Mouse (Mus musculus) forebrain, embryonic 14.5 days (tissue): ENCODE measurements at regions not wholly inside any gene's neighbourhood (a gene's known extent, or its start where the extent isn't known, plus 50 kb on each side); places are given as distances from the start of the nearest gene placed in this dataset.

Experiments used
- ATAC-seq: fragments of 200-750 bp; cut with Nextera tagmentation; 2 replicates; pipeline ENCODE4 v1.8.0; 2017; ENCODE audit warnings: mild to moderate bottlenecking, moderate library complexity
- DNase-seq: peaks from one replicate; pipeline ENCODE4 v3.0.0-alpha.2; 2015; ENCODE audit warnings: low spot score
- H3K27ac ChIP-seq: fragments of 300-500 bp; sonication (generic); 2 replicates; pipeline ENCODE4 v1.5.1; 2014; ENCODE audit warnings: low read depth, mild to moderate bottlenecking, control low read depth, low read length, moderate library complexity
- H3K27me3 ChIP-seq: fragments of 300-500 bp; sonication (generic); replicated peaks from 2 replicates; pipeline ENCODE4 v1.6.1; 2014; ENCODE audit warnings: low read length, control low read depth, mixed read lengths; ENCODE audit not compliant: control insufficient read depth, insufficient read depth
- H3K36me3 ChIP-seq: fragments of 300-500 bp; sonication (generic); 2 replicates; pipeline ENCODE4 v1.6.1; 2014; ENCODE audit warnings: low read length, control low read depth; ENCODE audit not compliant: control insufficient read depth, insufficient read depth
- H3K4me1 ChIP-seq: fragments of 300-500 bp; sonication (generic); 2 replicates; pipeline ENCODE4 v1.6.1; 2014; ENCODE audit warnings: antibody characterized with exemption, low read length, control low read depth; ENCODE audit not compliant: control insufficient read depth, insufficient read depth
- H3K4me2 ChIP-seq: fragments of 300-500 bp; sonication (generic); 2 replicates; pipeline ENCODE4 v1.6.1; 2014; ENCODE audit warnings: mild to moderate bottlenecking, control low read depth, low read length
- H3K4me3 ChIP-seq: fragments of 300-500 bp; sonication (generic); 2 replicates; pipeline ENCODE4 v1.5.1; 2014; ENCODE audit warnings: low read depth, low read length, control low read depth
- H3K9ac ChIP-seq: fragments of 300-500 bp; sonication (generic); 2 replicates; pipeline ENCODE4 v1.6.1; 2014; ENCODE audit warnings: mild to moderate bottlenecking, low read length, control low read depth, moderate library complexity
- H3K9me3 ChIP-seq: fragments of 300-500 bp; sonication (generic); replicated peaks from 2 replicates; pipeline ENCODE4 v1.6.1; 2016; ENCODE audit warnings: low read length, control low read depth, mixed read lengths; ENCODE audit not compliant: control insufficient read depth
- WGBS: fragments of 180-500 bp; shearing (Covaris S2); extraction: QIAGEN DNeasy Blood & Tissue Kit; methylation state at CpG from one replicate; pipeline ENCODE4 v1.1.7; 2014; 5-methylcytosine and 5-hydroxymethylcytosine counted together

GRCm38 (mm10) chr4:47648701-47649100 is 174.2 kb downstream of the Sec61b start:
- WGBS: 30% methylated on average over 8 of the region's 8 CpGs
- Histone ChIP-seq H3K9ac (no peak overlapping the region), H3K9me3 (no peaks in the 10 kb centered on the region), H3K4me1 (peaks cover 8% of the 10 kb centered on the region; the same call in 1 of the 2 replicates), H3K4me3 (no peak overlapping the region), H3K4me2 (no peak overlapping the region), H3K27me3 (no peaks in the 10 kb centered on the region), H3K36me3 (no peaks in the 10 kb centered on the region), H3K27ac (no peak overlapping the region)
- DNase-seq: peak; percentile 49
- ATAC-seq: no peak

- ATAC-seq (no peak), DNase-seq (no peak)
- Histone ChIP-seq H3K27ac (no peak overlapping the region), H3K36me3 (no peaks in the 10 kb centered on the region), H3K9ac (no peak overlapping the region), H3K27me3 (no peaks in the 10 kb centered on the region), H3K4me1 (peaks cover 8% of the 10 kb centered on the region; the same call in 1 of the 2 replicates), H3K4me3 (no peak overlapping the region), H3K4me2 (no peak overlapping the region), H3K9me3 (no peaks in the 10 kb centered on the region)
- WGBS: 89% methylated on average over 3 of the region's 3 CpGs
Observed at GRCm38 (mm10) chr4:47649951-47650350, 175.5 kb downstream of the Sec61b start.

- Histone ChIP-seq H3K4me1 (peaks cover 8% of the 10 kb centered on the region; the same call in 1 of the 2 replicates), H3K4me3 (no peak overlapping the region), H3K9me3 (no peaks in the 10 kb centered on the region), H3K27me3 (no peaks in the 10 kb centered on the region), H3K36me3 (no peaks in the 10 kb centered on the region), H3K4me2 (no peak overlapping the region), H3K27ac (no peak overlapping the region), H3K9ac (no peak overlapping the region)
- 72% methylated on average over 10 of the region's 10 CpGs for WGBS
- peak; percentile 33 for DNase-seq
- ATAC-seq: no peak
Observed at GRCm38 (mm10) chr4:47651521-47651920, 177.1 kb downstream of the Sec61b start.

- DNase-seq (peak; percentile 75), ATAC-seq (peak; percentile 76; the same call in 1 of the 2 replicates)
- Histone ChIP-seq H3K9me3 (no peaks in the 10 kb centered on the region), H3K4me3 (no peak overlapping the region), H3K27me3 (no peaks in the 10 kb centered on the region), H3K27ac (no peak overlapping the region), H3K4me1 (peaks cover 8% of the 10 kb centered on the region; the same call in 1 of the 2 replicates), H3K9ac (no peak overlapping the region), H3K4me2 (no peak overlapping the region), H3K36me3 (no peaks in the 10 kb centered on the region)
- 15% methylated on average over 2 of the region's 2 CpGs for WGBS
Observed at GRCm38 (mm10) chr4:47653143-47653542, 178.7 kb downstream of the Sec61b start.

GRCm38 (mm10) chr4:47669519-47669918 is 195.1 kb downstream of the Sec61b start:
- no peak overlapping the region for H3K4me3 ChIP-seq
- no peaks in the 10 kb centered on the region for H3K27me3 ChIP-seq
- no peak overlapping the region for H3K27ac ChIP-seq
- H3K36me3 ChIP-seq: no peaks in the 10 kb centered on the region
- no peak overlapping the region for H3K4me2 ChIP-seq
- ATAC-seq: no peak
- no peaks in the 10 kb centered on the region for H3K4me1 ChIP-seq
- H3K9ac ChIP-seq: no peak overlapping the region
- no peaks in the 10 kb centered on the region for H3K9me3 ChIP-seq
- DNase-seq: no peak
- 88% methylated on average over 5 of the region's 5 CpGs for WGBS

GRCm38 (mm10) chr4:47670476-47670875 is 196.0 kb downstream of the Sec61b start:
- H3K4me2 ChIP-seq: no peak overlapping the region
- H3K27me3 ChIP-seq: no peaks in the 10 kb centered on the region
- no peak for ATAC-seq
- H3K36me3 ChIP-seq: no peaks in the 10 kb centered on the region
- no peak overlapping the region for H3K4me3 ChIP-seq
- H3K9ac ChIP-seq: no peak overlapping the region
- H3K4me1 ChIP-seq: no peaks in the 10 kb centered on the region
- WGBS: 75% methylated on average over 3 of the region's 3 CpGs
- H3K9me3 ChIP-seq: no peaks in the 10 kb centered on the region
- no peak overlapping the region for H3K27ac ChIP-seq
- DNase-seq: no peak

- no peak for ATAC-seq
Observed at GRCm38 (mm10) chr4:47671362-47671761, 196.9 kb downstream of the Sec61b start.

GRCm38 (mm10) chr4:47681141-47681540 is 206.7 kb downstream of the Sec61b start:
- Histone ChIP-seq H3K27me3 (no peaks in the 10 kb centered on the region), H3K4me3 (no peak overlapping the region), H3K27ac (no peak overlapping the region), H3K4me1 (no peaks in the 10 kb centered on the region), H3K9ac (no peak overlapping the region), H3K9me3 (no peaks in the 10 kb centered on the region), H3K4me2 (no peak overlapping the region), H3K36me3 (no peaks in the 10 kb centered on the region)
- WGBS: 96% methylated on average over 4 of the region's 4 CpGs
- ATAC-seq (no peak), DNase-seq (no peak)

More at GRCm38 (mm10) chr4:47671362-47671761, 196.9 kb downstream of the Sec61b start:
- H3K9me3 ChIP-seq: no peaks in the 10 kb centered on the region
- H3K27ac ChIP-seq: no peak overlapping the region
- DNase-seq: no peak
- H3K4me1 ChIP-seq: no peaks in the 10 kb centered on the region
- no peak overlapping the region for H3K4me3 ChIP-seq
- H3K4me2 ChIP-seq: no peak overlapping the region
- H3K36me3 ChIP-seq: no peaks in the 10 kb centered on the region
- WGBS: 94% methylated on average over 5 of the region's 5 CpGs
- no peak overlapping the region for H3K9ac ChIP-seq
- no peaks in the 10 kb centered on the region for H3K27me3 ChIP-seq

GRCm38 (mm10) chr4:47691207-47691606 is 216.7 kb downstream of the Sec61b start:
- DNase-seq: no peak
- Histone ChIP-seq H3K27ac (no peak overlapping the region), H3K4me2 (no peak overlapping the region), H3K4me1 (no peaks in the 10 kb centered on the region), H3K36me3 (no peaks in the 10 kb centered on the region), H3K9ac (no peak overlapping the region), H3K4me3 (no peak overlapping the region), H3K9me3 (0 out of 2 replicates have a peak, but pooled peaks cover 4% of the 10 kb centered on the region), H3K27me3 (no peaks in the 10 kb centered on the region)
- ATAC-seq: no peak
- WGBS: 93% methylated on average over 2 of the region's 2 CpGs
